Mouse (Mus musculus) stomach, postnatal 0 days (tissue): ENCODE measurements around the gene Mdga2. TPM values are rescaled to one million over a fixed set of nuclear protein-coding genes. Genes with fewer than 3 reads are reported as not detected.
A peak's percentile ranks its signal among the peaks of the same experiment; 100 is the strongest.

Experiments
- ATAC-seq: fragments of 200-750 bp; cut with Nextera tagmentation; 2 replicates; pipeline ENCODE4 v1.8.0; 2017; ENCODE audit not compliant: low FRiP score, low TSS enrichment
- DNase-seq: peaks from one replicate; pipeline ENCODE4 v3.0.0-alpha.2; 2016; ENCODE audit warnings: low spot score
- H3K27ac ChIP-seq: fragments of 300-500 bp; sonication (generic); replicated peaks from 2 replicates; pipeline ENCODE4 v1.5.1; 2014; ENCODE audit warnings: mild to moderate bottlenecking, control low read depth
- H3K27me3 ChIP-seq: fragments of 300-500 bp; sonication (generic); 2 replicates; pipeline ENCODE4 v1.6.1; 2014; ENCODE audit warnings: low read length; ENCODE audit not compliant: control insufficient read depth, insufficient read depth
- H3K36me3 ChIP-seq: fragments of 300-500 bp; sonication (generic); 2 replicates; pipeline ENCODE4 v1.6.1; 2014; ENCODE audit warnings: low read length, mixed read lengths; ENCODE audit not compliant: control insufficient read depth, insufficient read depth
- H3K4me1 ChIP-seq: fragments of 300-500 bp; sonication (generic); replicated peaks from 2 replicates; pipeline ENCODE4 v1.6.1; 2014; ENCODE audit warnings: antibody characterized with exemption; ENCODE audit not compliant: control insufficient read depth, insufficient read depth
- H3K4me2 ChIP-seq: fragments of 300-500 bp; sonication (generic); replicated peaks from 2 replicates; pipeline ENCODE4 v1.6.1; 2014; ENCODE audit warnings: low read depth, mild to moderate bottlenecking, control low read depth, moderate library complexity
- H3K4me3 ChIP-seq: fragments of 300-500 bp; sonication (generic); 2 replicates; pipeline ENCODE4 v1.5.1; 2014; ENCODE audit warnings: low read depth, low read length, control low read depth
- H3K9ac ChIP-seq: fragments of 300-500 bp; sonication (generic); 2 replicates; pipeline ENCODE4 v1.6.1; 2014; ENCODE audit warnings: mild to moderate bottlenecking, low read length, control low read depth, mixed read lengths
- H3K9me3 ChIP-seq: fragments of 300-500 bp; sonication (generic); 2 replicates; pipeline ENCODE4 v1.6.1; 2016; ENCODE audit warnings: low read length; ENCODE audit not compliant: control insufficient read depth
- CTCF ChIP-seq: IDR thresholded peaks from 2 replicates; pipeline ENCODE4 v1.5.1; 2016; ENCODE audit warnings: antibody characterized with exemption, low read depth, mild to moderate bottlenecking, moderate library complexity
- EP300 ChIP-seq: optimal IDR thresholded peaks from 2 replicates; pipeline ENCODE3; 2016; ENCODE audit warnings: antibody characterized with exemption
- WGBS: fragments of 180-500 bp; shearing (Covaris S2); extraction: QIAGEN DNeasy Blood & Tissue Kit; methylation state at CpG from one replicate; pipeline ENCODE4 v1.1.7; 2014; 5-methylcytosine and 5-hydroxymethylcytosine counted together
- polyA plus RNA-seq: library from polyadenylated mRNA; unstranded; fragments of >200 nt; fragmentation: Nextera tagmentation; extraction: Ambion mirVana; gene quantifications from 2 replicates; pipeline ENCODE4 v1.2.1, GENCODE M21; 2015

The Mdga2 gene
- polyA plus RNA-seq, 1 experiment from 2014 or later: 0.45 TPM

DNA sequence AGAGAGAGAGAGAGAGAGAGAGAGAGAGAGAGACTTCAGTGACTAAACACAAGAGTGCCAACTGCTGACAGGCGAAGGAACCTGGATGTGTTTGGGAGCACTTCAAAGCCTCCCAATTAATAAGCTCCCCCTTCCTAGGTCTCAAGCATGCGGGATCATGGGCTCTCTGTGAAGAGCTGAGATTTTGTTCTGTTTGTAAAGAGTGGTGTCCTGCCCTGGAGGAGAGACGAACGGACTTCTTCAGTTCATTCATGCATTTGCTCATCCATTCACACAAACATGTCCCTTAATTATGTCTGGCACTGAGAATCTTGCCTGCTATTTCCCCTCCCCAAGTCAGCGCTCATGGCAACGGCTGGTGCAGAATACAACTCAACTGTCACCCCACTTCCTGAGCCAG, 2.3 kb downstream of the Mdga2 start:
- Histone ChIP-seq H3K9me3 (no peaks in the 10 kb centered on the region), H3K27ac (no peak overlapping the region), H3K9ac (no peak overlapping the region), H3K4me2 (peak overlapping the region; percentile 90; the same call in 1 of the 2 replicates), H3K36me3 (no peaks in the 10 kb centered on the region), H3K4me1 (no peaks in the 10 kb centered on the region), H3K27me3 (peaks cover 12% of the 10 kb centered on the region), H3K4me3 (no peak overlapping the region)
- TF ChIP-seq EP300: no peak
- TF ChIP-seq CTCF: no peak
- 15% methylated on average over 6 of the region's 6 CpGs for WGBS
- ATAC-seq: no peak
- DNase-seq: no peak

GRCm38 (mm10) chr12:67219564-67219963, 2.8 kb downstream of the Mdga2 start:
- no peak for TF ChIP-seq EP300
- TF ChIP-seq CTCF: no peak
- Histone ChIP-seq H3K9ac (no peak overlapping the region), H3K4me3 (no peak overlapping the region), H3K36me3 (no peaks in the 10 kb centered on the region), H3K27ac (no peak overlapping the region), H3K9me3 (no peaks in the 10 kb centered on the region), H3K4me2 (no peak overlapping the region), H3K4me1 (no peaks in the 10 kb centered on the region), H3K27me3 (peaks cover 12% of the 10 kb centered on the region)
- 35% methylated on average over 5 of the region's 5 CpGs for WGBS
- DNase-seq (no peak), ATAC-seq (no peak)

- Histone ChIP-seq H3K4me3 (no peak overlapping the region), H3K4me2 (no peak overlapping the region), H3K36me3 (no peaks in the 10 kb centered on the region), H3K4me1 (no peaks in the 10 kb centered on the region), H3K27ac (no peak overlapping the region), H3K9ac (no peak overlapping the region), H3K9me3 (no peaks in the 10 kb centered on the region), H3K27me3 (no peaks in the 10 kb centered on the region)
- DNase-seq: no peak
- no peak for ATAC-seq
- TF ChIP-seq EP300 (no peak), CTCF (no peak)
- WGBS: 63% methylated on average over 2 of the region's 2 CpGs
Observed at GRCm38 (mm10) chr12:67212801-67213200, 9.5 kb downstream of the Mdga2 start.

DNA sequence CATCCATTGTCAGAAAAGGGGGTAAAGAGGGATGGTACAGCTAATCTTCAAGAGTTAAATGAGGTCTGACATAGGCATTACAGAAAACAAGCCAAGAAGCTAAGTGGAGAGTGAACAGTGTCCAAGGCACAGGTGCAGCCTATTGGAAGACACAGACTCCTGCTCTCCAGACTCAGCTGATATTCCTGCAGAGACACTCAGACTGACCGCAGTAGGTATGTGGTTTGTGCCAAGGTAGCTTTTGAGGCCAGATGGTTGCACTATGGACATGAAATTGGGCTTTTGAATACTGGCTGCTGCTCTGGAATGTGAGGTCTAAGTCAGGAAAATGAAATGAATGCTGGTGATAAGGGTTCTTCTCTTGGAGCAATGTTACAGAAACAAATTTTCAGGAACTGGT, 44.2 kb downstream of the Mdga2 start:
- TF ChIP-seq EP300 (no peak), CTCF (no peak)
- DNase-seq (no peak), ATAC-seq (no peak)
- no peaks in the 10 kb centered on the region for H3K27me3 ChIP-seq
- no peak overlapping the region for H3K4me3 ChIP-seq
- H3K27ac ChIP-seq: no peak overlapping the region
- H3K36me3 ChIP-seq: no peaks in the 10 kb centered on the region
- H3K4me2 ChIP-seq: no peak overlapping the region
- no peaks in the 10 kb centered on the region for H3K4me1 ChIP-seq
- H3K9me3 ChIP-seq: no peaks in the 10 kb centered on the region
- no peak overlapping the region for H3K9ac ChIP-seq
- WGBS: 86% methylated on average over 1 of the region's 1 CpGs

- no peak for ATAC-seq
- Histone ChIP-seq H3K9ac (no peak overlapping the region), H3K36me3 (no peaks in the 10 kb centered on the region), H3K27ac (no peak overlapping the region), H3K9me3 (no peaks in the 10 kb centered on the region), H3K4me1 (no peaks in the 10 kb centered on the region), H3K27me3 (no peaks in the 10 kb centered on the region), H3K4me2 (no peak overlapping the region), H3K4me3 (no peak overlapping the region)
- 61% methylated on average over 8 of the region's 8 CpGs for WGBS
- no peak for DNase-seq
- TF ChIP-seq EP300 (no peak), CTCF (no peak)
Observed at GRCm38 (mm10) chr12:67156569-67157237, 65.6 kb downstream of the Mdga2 start.

- H3K9ac ChIP-seq: no peak overlapping the region
- 48% methylated on average over 3 of the region's 3 CpGs for WGBS
- H3K27ac ChIP-seq: no peak overlapping the region
- no peak overlapping the region for H3K4me3 ChIP-seq
- DNase-seq (no peak), ATAC-seq (no peak)
- TF ChIP-seq CTCF: no peak
- TF ChIP-seq EP300: no peak
- H3K9me3 ChIP-seq: no peaks in the 10 kb centered on the region
- no peaks in the 10 kb centered on the region for H3K4me1 ChIP-seq
- H3K36me3 ChIP-seq: no peaks in the 10 kb centered on the region
- H3K4me2 ChIP-seq: no peak overlapping the region
- no peaks in the 10 kb centered on the region for H3K27me3 ChIP-seq
Observed at GRCm38 (mm10) chr12:67153077-67153476, 69.3 kb downstream of the Mdga2 start.
